Mouse (Mus musculus): Measurements from ENCODE around the gene Macrod2.

Gene Macrod2

GRCm38 (mm10) chr2:140395179-140395578 is at the start of gene Macrod2:
Gene Macrod2, plus strand, starts transcription at chr2:140395309.
- peak; percentile 99 for DNase-seq

GRCm38 (mm10) chr2:140359905-140360304 is 35.2 kb upstream of the Macrod2 start:
- DNase-seq, result no peak

- DNase-seq, result no peak
These were observed 30.3 kb upstream of the Macrod2 start for GRCm38 (mm10) chr2:140364804-140365203.

- no peak for DNase-seq
These were observed 5.6 kb upstream of the Macrod2 start, which contains the start of gene Sel1l2 for GRCm38 (mm10) chr2:140389525-140389924. Gene Sel1l2, minus strand, starts transcription at chr2:140389706.

- peak; percentile 75 for DNase-seq
These were observed 679 bp downstream of the Macrod2 start for GRCm38 (mm10) chr2:140395744-140396231.

GRCm38 (mm10) chr2:140425844-140426243 is 30.7 kb downstream of the Macrod2 start:
- DNase-seq, result no peak

- no peak for DNase-seq
These were observed 32.2 kb downstream of the Macrod2 start for GRCm38 (mm10) chr2:140427283-140427682.

- no peak for DNase-seq
These were observed 44.0 kb downstream of the Macrod2 start for GRCm38 (mm10) chr2:140439081-140439480.

GRCm38 (mm10) chr2:140448636-140449035 is 53.5 kb downstream of the Macrod2 start:
- no peak for DNase-seq

- DNase-seq, result no peak
These were observed 80.7 kb downstream of the Macrod2 start for GRCm38 (mm10) chr2:140475770-140476169.

GRCm38 (mm10) chr2:140476891-140477290 is 81.8 kb downstream of the Macrod2 start:
- no peak for DNase-seq

- DNase-seq, result no peak
These were observed 87.5 kb downstream of the Macrod2 start for GRCm38 (mm10) chr2:140482604-140483003.

- no peak for DNase-seq
These were observed 102.6 kb downstream of the Macrod2 start for GRCm38 (mm10) chr2:140497688-140498087.

- peak; percentile 74 for DNase-seq
These were observed 105.8 kb downstream of the Macrod2 start for GRCm38 (mm10) chr2:140500951-140501350.

- DNase-seq, result no peak
These were observed 126.4 kb downstream of the Macrod2 start for GRCm38 (mm10) chr2:140521472-140521871.

GRCm38 (mm10) chr2:140530214-140530613 is 135.1 kb downstream of the Macrod2 start:
- no peak for DNase-seq

GRCm38 (mm10) chr2:140532024-140532423 is 136.9 kb downstream of the Macrod2 start:
- DNase-seq, result no peak

GRCm38 (mm10) chr2:140532859-140533519 is 137.9 kb downstream of the Macrod2 start:
- no peak for DNase-seq

GRCm38 (mm10) chr2:140533621-140534020 is 138.5 kb downstream of the Macrod2 start:
- DNase-seq, result no peak

- no peak for DNase-seq
These were observed 139.5 kb downstream of the Macrod2 start for GRCm38 (mm10) chr2:140534583-140534982.

- no peak for DNase-seq
These were observed 140.9 kb downstream of the Macrod2 start for GRCm38 (mm10) chr2:140535832-140536571.

- no peak for DNase-seq
These were observed 154.2 kb downstream of the Macrod2 start for GRCm38 (mm10) chr2:140549286-140549685.

GRCm38 (mm10) chr2:140561426-140561825 is 166.3 kb downstream of the Macrod2 start:
- DNase-seq, result no peak

GRCm38 (mm10) chr2:140570874-140571273 is 175.8 kb downstream of the Macrod2 start:
- DNase-seq, result no peak

All from cerebellum, adult 9-11 months (tissue).